Mouse (Mus musculus) heart, embryonic 12.5 days (tissue): Measurements from ENCODE around the gene Kif28. TPM values are rescaled to one million over a fixed set of nuclear protein-coding genes. Genes with fewer than 3 reads are reported as not detected.
"Not testable (repeated sequence)": the region's sequence is repeated elsewhere in the genome, so short reads cannot be mapped to it uniquely, and the experiment has no call there.

Experiments
- ATAC-seq: fragments of 200-750 bp; cut with Nextera tagmentation; 2 replicates; pipeline ENCODE4 v1.8.0; 2017; ENCODE audit warnings: moderate TSS enrichment, moderate library complexity; ENCODE audit not compliant: insufficient number of reproducible peaks, low FRiP score
- H3K27ac ChIP-seq: fragments of 300-500 bp; sonication (generic); 2 replicates; pipeline ENCODE4 v1.5.1; 2016; ENCODE audit warnings: mild to moderate bottlenecking, moderate library complexity; ENCODE audit not compliant: poor library complexity, severe bottlenecking
- H3K27me3 ChIP-seq: fragments of 300-500 bp; sonication (generic); replicated peaks from 2 replicates; pipeline ENCODE4 v1.6.1; 2016; ENCODE audit warnings: mild to moderate bottlenecking, moderate library complexity
- H3K36me3 ChIP-seq: fragments of 300-500 bp; sonication (generic); 2 replicates; pipeline ENCODE4 v1.6.1; 2016; ENCODE audit warnings: mild to moderate bottlenecking, moderate library complexity
- H3K4me1 ChIP-seq: fragments of 300-500 bp; sonication (generic); replicated peaks from 2 replicates; pipeline ENCODE4 v1.6.1; 2016; ENCODE audit warnings: mild to moderate bottlenecking
- H3K4me2 ChIP-seq: fragments of 300-500 bp; sonication (generic); 2 replicates; pipeline ENCODE4 v1.6.1; 2016; ENCODE audit warnings: mild to moderate bottlenecking, moderate library complexity
- H3K4me3 ChIP-seq: fragments of 300-500 bp; sonication (generic); 2 replicates; pipeline ENCODE4 v1.5.1; 2016; ENCODE audit warnings: mild to moderate bottlenecking
- H3K9ac ChIP-seq: fragments of 300-500 bp; sonication (generic); 2 replicates; pipeline ENCODE4 v1.6.1; 2016; ENCODE audit warnings: mild to moderate bottlenecking, moderate library complexity
- H3K9me3 ChIP-seq: fragments of 300-500 bp; sonication (generic); replicated peaks from 2 replicates; pipeline ENCODE4 v1.6.1; 2016; ENCODE audit warnings: mild to moderate bottlenecking, moderate library complexity
- WGBS: fragments of 180-500 bp; shearing (Covaris S2); methylation state at CpG from one replicate; pipeline ENCODE4 v1.1.7; 2016; 5-methylcytosine and 5-hydroxymethylcytosine counted together
- polyA plus RNA-seq: library from polyadenylated mRNA; unstranded; fragments of >200 nt; fragmentation: Nextera tagmentation; extraction: Ambion mirVana; gene quantifications from 2 replicates; pipeline ENCODE4 v1.2.1, GENCODE M21; 2016

The Kif28 gene
- polyA plus RNA-seq, 1 experiment from 2014 or later, result not detected

DNA sequence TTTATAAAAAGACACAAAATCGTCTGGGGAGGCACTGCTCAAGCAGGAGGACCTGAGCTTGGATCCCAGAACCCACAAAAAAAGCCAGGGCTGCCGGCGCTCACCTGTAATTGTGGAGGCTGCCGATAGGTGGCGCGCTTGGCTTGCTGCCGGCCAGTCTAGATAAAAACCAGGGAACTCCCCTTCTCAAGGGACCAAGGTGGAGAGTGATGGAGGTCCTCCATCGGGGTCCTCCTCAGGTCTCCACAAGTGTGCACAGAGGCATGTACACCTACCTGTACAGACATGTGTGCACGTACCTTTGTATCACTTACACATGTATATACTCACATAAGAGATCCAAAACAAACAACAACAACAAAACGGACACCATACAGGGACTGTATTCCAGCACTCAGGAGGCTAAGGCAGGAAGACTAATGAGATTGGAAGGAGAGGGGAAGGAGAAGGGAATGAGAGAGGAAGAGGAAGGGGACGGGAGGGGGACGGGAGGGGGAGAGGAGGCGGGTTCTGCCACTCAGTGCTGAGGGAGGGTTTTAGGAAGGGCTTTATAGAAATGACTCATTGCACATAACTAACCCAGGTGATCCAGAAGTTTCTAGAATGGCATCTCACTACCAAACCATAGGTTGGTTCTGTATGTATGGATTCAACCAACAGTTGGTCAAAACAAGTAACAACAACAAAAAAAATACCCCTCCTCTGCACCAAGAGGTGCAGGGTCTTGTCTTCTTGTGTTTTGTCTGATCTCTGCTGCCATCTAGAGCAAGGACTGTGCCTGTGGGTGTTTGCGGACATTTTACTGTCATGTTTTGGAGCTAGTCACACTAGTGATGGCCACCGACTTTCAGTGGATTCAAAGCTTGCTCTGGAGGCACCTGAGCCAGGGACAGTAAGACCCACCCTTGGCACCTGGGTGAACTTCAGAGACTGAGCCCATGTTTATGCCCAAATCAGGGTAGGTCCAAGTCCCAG is 10.3 kb downstream of the Kif28 start:
- Histone ChIP-seq H3K9me3 (no peaks in the 10 kb centered on the region), H3K4me3 (0 out of 2 replicates have a peak overlapping the region, but pooled peaks have one; percentile 20), H3K36me3 (no peaks in the 10 kb centered on the region), H3K27me3 (no peaks in the 10 kb centered on the region), H3K4me2 (peak overlapping the region; percentile 50), H3K9ac (no peak overlapping the region), H3K27ac (no peak overlapping the region), H3K4me1 (no peaks in the 10 kb centered on the region)
- ATAC-seq, result peak; percentile 22; the same call in 1 of the 2 replicates
- WGBS, result 27% methylated on average over 15 of the region's 15 CpGs

DNA sequence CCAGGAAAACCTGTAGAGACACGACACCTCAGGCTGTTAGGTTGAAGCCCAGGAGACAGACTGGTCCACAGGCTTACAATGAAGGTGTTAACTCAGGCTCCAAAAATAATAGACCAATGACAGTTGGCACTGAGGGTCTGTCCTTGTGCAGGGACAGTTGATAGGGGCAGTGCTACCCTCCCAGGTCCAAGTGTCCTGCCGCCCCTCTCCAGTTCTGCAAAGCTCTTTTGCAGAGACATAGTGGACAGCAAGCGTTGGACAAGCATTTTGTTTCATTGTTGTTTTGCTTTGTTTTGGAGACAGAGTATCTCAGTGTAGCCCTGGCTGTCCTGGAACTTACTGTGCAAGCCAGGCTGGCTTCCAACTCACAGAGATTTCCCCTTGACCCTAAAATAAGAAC is 13.7 kb downstream of the Kif28 start:
- Histone ChIP-seq H3K9me3 (peaks cover 4% of the 10 kb centered on the region), H3K27me3 (no peaks in the 10 kb centered on the region), H3K4me3 (no peak overlapping the region), H3K9ac (no peak overlapping the region), H3K36me3 (no peaks in the 10 kb centered on the region), H3K27ac (no peak overlapping the region), H3K4me1 (no peaks in the 10 kb centered on the region), H3K4me2 (no peak overlapping the region)
- no peak for ATAC-seq
- WGBS, result 76% methylated on average over 3 of the region's 3 CpGs

DNA sequence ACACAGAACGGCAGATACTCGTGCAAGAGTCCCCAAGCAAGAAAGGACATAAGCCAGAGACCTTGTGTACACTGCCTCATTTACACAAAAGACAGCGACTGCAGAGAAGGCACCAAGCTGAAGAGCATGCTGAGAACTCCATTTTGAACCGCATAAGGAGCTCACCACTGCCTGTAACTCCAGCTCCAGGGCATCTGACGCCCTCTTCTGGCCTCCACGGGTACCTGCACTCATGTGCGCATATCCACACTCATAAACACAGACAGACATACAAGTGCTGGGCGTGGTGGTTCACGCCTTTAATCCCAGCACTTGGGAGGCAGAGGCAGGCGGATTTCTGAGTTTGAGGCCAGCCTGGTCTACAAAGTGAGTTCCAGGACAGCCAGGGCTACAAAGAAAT is 16.4 kb downstream of the Kif28 start:
- WGBS, result 80% methylated on average over 10 of the region's 10 CpGs
- ATAC-seq, result no peak
- H3K36me3 ChIP-seq, result no peaks in the 10 kb centered on the region

DNA sequence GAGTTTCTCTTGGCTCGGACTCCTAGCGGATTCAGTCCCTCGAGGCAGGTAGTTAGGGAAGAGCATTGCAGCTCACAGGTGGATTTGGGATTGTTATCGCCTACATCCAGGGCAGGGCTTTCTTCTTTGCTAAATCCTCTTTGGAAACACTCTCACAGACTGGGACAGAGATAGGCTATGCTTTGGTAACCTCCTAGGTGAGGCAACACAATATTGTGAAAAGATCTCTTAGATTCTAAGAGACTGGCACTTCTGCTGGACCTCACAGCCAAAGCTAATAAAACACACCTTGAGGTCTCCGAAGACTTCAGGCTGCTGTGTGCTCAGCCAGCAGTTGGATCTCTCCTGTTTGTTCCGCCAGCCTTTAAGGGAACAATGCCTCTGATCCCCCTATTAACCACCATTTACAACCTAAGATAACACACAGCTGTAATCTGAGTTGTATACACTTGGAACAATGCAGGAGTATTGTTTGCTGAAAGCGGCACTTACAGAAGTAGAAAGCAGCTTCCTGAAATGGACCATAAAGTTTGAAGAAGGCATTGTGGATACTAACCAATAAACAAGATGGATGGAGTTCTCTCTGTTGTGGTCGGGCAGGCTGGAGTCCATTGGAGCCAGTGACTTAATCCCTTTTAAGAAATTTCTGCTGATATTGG is 22.1 kb downstream of the Kif28 start:
- no peak for ATAC-seq
- Histone ChIP-seq H3K27me3 (no peaks in the 10 kb centered on the region), H3K4me2 (no peak overlapping the region), H3K4me1 (peaks cover 6% of the 10 kb centered on the region), H3K4me3 (no peak overlapping the region), H3K9ac (no peak overlapping the region), H3K36me3 (no peaks in the 10 kb centered on the region), H3K9me3 (no peaks in the 10 kb centered on the region), H3K27ac (no peak overlapping the region)
- 70% methylated on average over 8 of the region's 8 CpGs for WGBS

More for the DNA sequence above, 16.4 kb downstream of the Kif28 start:
- H3K27me3 ChIP-seq, result no peaks in the 10 kb centered on the region
- no peak overlapping the region for H3K9ac ChIP-seq
- H3K4me2 ChIP-seq, result no peak overlapping the region
- peaks cover 4% of the 10 kb centered on the region for H3K9me3 ChIP-seq
- no peaks in the 10 kb centered on the region for H3K4me1 ChIP-seq
- H3K27ac ChIP-seq, result no peak overlapping the region
- no peak overlapping the region for H3K4me3 ChIP-seq

DNA sequence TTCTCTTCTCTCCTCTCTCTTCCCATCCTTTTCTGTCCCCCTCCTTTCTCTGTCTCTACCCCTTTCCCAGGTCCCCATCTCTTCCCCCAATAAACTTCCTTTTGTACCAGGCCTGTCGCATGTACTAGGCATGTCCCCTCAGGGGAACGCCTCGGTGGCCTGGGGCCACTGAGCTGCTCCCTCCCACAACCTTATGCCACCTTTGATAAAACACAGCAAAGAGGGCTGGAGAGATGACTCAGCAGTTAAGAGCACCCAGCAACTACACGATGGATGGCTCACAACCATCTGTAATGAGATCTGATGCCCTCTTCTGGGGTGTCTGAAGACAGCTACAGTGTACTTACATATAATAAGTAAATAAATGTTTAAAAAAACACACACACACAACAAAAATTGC is 29.3 kb downstream of the Kif28 start:
- Histone ChIP-seq H3K36me3 (no peaks in the 10 kb centered on the region), H3K4me2 (no peak overlapping the region), H3K27ac (no peak overlapping the region), H3K4me1 (no peaks in the 10 kb centered on the region), H3K4me3 (no peak overlapping the region), H3K27me3 (no peaks in the 10 kb centered on the region), H3K9me3 (0 out of 2 replicates have a peak, but pooled peaks cover 4% of the 10 kb centered on the region), H3K9ac (no peak overlapping the region)
- ATAC-seq, result 0 out of 2 replicates have a peak, but pooled peaks have one; percentile 39
- WGBS, result 84% methylated on average over 4 of the region's 4 CpGs

DNA sequence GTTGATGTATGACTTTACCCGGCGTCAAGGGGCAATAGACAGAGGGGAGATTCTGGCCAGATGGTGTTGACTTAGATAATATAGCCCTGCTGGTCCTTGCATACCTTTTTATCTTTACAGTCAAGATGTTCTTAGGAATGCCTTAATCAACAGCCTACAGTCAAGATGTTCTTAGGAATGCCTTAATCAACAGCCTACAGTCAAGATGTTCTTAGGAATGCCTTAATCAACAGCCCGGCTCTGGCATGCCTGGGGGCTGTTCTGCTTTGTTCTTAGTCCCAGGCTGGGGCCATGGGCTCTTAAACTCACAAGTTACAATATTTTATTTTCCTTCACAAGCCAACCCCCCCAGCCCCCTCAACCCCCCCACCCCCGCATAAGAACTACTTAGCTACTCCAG is 29.8 kb downstream of the Kif28 start:
- ATAC-seq, H3K9ac ChIP-seq, H3K27me3 ChIP-seq, H3K4me2 ChIP-seq, H3K27ac ChIP-seq, H3K36me3 ChIP-seq, H3K4me1 ChIP-seq, H3K4me3 ChIP-seq, H3K9me3 ChIP-seq: not testable (repeated sequence)
- 71% methylated on average over 4 of the region's 4 CpGs for WGBS

DNA sequence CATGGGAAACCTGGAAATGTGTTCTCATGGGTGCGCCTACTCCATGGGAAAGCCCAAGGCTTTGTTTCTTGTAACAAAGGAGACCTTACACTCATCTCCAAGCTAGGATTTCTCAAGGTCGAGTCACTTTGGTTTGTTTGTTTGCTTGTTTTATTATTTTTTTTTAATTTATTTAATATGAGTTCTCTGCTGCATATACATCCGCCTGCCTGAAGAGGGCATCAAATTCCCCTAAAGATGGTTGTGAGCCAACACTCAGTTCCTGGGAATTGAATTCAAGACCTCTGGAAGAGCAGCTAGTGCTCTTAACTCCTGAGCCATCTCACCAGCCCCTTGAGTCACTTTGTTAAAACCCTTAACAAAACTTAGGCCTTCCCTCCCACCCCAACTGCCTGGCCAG is 31.7 kb downstream of the Kif28 start:
- H3K27me3 ChIP-seq, result no peaks in the 10 kb centered on the region
- H3K4me2 ChIP-seq, result no peak overlapping the region
- 0 out of 2 replicates have a peak, but pooled peaks cover 4% of the 10 kb centered on the region for H3K9me3 ChIP-seq
- no peak overlapping the region for H3K4me3 ChIP-seq
- H3K27ac ChIP-seq, result no peak overlapping the region
- H3K9ac ChIP-seq, result no peak overlapping the region
- ATAC-seq, result no peak
- H3K4me1 ChIP-seq, result no peaks in the 10 kb centered on the region
- no peaks in the 10 kb centered on the region for H3K36me3 ChIP-seq
- WGBS, result 88% methylated on average over 3 of the region's 3 CpGs

DNA sequence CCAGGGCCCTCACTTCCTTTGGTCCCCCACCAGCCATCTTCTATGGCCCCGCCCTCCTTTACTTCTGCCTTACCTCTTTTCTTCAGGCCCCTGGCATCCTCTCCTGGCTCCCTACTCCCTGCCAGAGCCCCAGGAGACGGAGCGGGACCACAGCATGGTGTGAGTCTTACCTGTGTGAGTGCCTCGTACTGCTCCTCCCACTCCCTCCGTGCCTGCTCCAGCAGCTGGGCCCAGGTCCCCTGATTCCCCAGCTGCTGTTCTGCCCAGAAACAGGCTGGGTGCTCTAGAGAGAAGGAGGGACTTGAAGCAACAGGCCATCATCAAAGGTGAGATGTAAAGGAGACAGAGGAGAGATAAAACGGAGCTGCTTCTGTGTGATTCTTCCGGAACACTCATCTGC is 32.4 kb downstream of the Kif28 start:
- Histone ChIP-seq H3K27me3 (no peaks in the 10 kb centered on the region), H3K36me3 (no peaks in the 10 kb centered on the region), H3K4me2 (no peak overlapping the region), H3K4me1 (no peaks in the 10 kb centered on the region), H3K4me3 (no peak overlapping the region), H3K9me3 (0 out of 2 replicates have a peak, but pooled peaks cover 4% of the 10 kb centered on the region), H3K27ac (no peak overlapping the region), H3K9ac (no peak overlapping the region)
- WGBS, result 78% methylated on average over 7 of the region's 7 CpGs
- ATAC-seq, result no peak

DNA sequence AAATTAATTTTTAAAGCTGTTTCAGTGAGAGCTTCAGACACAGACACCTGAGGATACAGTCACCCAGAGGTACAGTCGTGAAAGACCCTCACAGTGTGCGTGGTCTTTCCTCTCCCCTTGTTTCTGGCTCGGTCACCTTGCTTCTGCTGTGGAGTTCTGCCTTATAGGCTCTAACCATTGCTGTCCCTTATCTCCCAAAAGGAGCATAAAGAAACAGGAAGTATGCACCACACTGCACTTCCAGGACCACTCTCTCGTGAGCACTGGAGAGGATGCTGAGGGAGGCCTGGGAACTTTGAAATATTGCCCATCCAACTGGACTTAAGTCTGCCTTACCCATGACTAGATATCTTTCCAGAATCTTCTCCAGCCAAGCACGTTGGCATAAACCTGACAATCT is 34.3 kb downstream of the Kif28 start:
- Histone ChIP-seq H3K36me3 (no peaks in the 10 kb centered on the region), H3K27ac (no peak overlapping the region), H3K4me3 (no peak overlapping the region), H3K9me3 (0 out of 2 replicates have a peak, but pooled peaks cover 4% of the 10 kb centered on the region), H3K9ac (no peak overlapping the region), H3K4me1 (no peaks in the 10 kb centered on the region), H3K27me3 (no peaks in the 10 kb centered on the region), H3K4me2 (no peak overlapping the region)
- no peak for ATAC-seq
- WGBS, result 76% methylated on average over 5 of the region's 5 CpGs

DNA sequence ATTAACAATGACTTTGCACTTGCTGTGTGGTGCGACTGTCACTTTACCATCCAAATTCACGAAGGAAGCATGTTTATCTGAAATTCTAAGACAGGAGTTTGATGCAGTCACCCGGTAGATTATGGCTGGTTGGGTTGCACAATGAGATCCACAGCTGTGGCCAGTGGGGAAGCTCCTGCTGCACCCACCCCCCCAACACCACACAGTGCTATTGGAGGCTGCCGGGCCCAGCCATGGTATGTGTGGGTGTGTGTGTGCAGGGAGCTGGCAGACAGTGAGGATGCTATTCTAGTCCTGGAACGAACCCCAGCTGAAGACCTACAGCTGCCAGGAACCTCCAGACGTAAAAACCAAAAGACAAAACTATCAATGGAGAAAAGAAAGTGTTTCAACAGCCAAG is 35.7 kb downstream of the Kif28 start:
- Histone ChIP-seq H3K4me2 (no peak overlapping the region), H3K9ac (no peak overlapping the region), H3K27me3 (no peaks in the 10 kb centered on the region), H3K9me3 (no peaks in the 10 kb centered on the region), H3K4me3 (no peak overlapping the region), H3K27ac (no peak overlapping the region), H3K4me1 (no peaks in the 10 kb centered on the region), H3K36me3 (no peaks in the 10 kb centered on the region)
- no peak for ATAC-seq
- WGBS, result 70% methylated on average over 6 of the region's 6 CpGs

DNA sequence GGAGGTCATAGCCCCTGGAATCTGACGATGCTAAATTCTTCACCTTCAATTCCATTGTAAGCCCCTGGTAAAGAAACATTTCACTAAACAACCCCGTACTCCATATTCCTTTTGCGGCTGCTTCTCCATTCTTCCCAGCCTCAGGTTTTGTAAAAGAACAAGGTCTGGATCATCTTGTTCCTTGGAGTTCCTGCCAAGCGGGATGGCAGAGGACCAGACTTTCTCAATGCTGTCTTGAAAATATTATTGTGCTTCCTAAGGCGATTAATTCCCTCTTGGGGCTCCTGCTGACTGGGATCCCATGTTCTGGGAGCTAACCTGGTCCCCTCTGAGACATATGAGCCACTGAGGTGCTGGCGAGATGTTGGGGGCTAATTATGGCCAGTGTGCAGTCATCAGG is 39.9 kb downstream of the Kif28 start:
- H3K36me3 ChIP-seq, result no peaks in the 10 kb centered on the region
- no peak overlapping the region for H3K4me2 ChIP-seq
- H3K9ac ChIP-seq, result no peak overlapping the region
- 84% methylated on average over 6 of the region's 6 CpGs for WGBS
- peaks cover 5% of the 10 kb centered on the region; the same call in 1 of the 2 replicates for H3K4me1 ChIP-seq
- no peak overlapping the region for H3K4me3 ChIP-seq
- no peaks in the 10 kb centered on the region for H3K27me3 ChIP-seq
- no peak for ATAC-seq
- no peak overlapping the region for H3K27ac ChIP-seq
- no peaks in the 10 kb centered on the region for H3K9me3 ChIP-seq
